Mouse (Mus musculus) ES-CJ7 (cell line): Measurements from ENCODE around the gene Oosp3.

Experiments
- DNase-seq: peaks from one replicate; pipeline ENCODE4 v3.0.0; 2011; ENCODE audit warnings: low read depth, low spot score

The Oosp3 gene

DNA sequence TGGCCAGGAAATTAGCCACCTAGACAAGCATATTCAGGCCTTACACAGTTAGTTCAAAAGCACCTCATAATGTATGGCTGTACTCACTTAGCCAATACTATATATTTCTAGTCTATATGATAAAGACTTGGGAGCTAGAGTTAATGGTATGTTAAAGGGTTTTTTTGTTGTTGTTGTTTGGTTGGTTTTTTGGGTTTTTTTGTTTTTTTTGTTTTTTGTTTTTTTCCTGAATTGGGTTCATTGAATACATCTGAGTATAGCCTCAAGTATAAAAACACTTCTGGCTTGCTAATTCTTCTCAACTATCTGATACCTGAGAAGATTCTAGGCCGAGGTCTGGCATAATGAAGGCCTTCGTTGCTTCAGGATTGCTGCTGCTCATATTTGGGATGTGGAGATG lies at the start of gene Oosp3:
Oosp3 (plus strand) TSS at position 301 of the 400 bp plus-strand sequence.
- DNase-seq = no peak

DNA sequence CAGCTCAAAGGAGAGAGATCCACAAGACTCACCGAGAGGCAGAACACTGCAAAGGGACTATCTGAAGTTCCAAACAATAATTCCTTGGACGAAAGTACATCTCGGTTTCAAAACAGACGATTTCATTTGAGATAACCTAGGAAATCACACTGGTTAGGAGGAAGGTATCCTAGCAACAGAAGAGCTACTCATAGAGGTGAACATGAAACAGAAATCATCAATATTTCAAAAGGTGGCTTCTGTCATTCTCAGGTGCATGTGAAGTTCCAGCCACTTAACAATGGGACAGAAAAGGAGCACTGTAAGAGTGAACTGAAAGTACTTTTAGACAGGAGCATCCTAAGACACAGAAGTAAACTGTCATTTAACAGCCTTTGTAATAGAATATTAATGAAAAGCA lies 47.3 kb upstream of the Oosp3 start:
- no peak for DNase-seq

DNA sequence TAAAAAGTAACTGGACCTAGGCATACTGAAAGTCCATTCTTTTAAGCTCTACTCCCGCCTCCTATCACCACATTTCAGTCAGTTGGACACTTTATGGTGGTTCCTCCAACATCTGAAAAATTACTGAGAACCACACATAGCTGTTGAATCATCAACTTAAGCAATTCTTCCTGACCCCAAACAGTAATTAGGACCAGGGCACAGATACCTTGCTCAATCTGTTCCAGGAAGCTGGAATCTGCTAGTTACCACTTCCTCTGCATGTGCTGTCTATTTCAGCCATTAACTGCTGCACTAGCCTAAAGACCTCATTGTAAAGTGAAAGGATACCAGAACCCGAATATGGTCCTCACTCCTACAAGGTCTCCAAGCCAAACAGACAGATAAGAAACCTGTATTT lies 37.7 kb upstream of the Oosp3 start:
- DNase-seq = no peak

DNA sequence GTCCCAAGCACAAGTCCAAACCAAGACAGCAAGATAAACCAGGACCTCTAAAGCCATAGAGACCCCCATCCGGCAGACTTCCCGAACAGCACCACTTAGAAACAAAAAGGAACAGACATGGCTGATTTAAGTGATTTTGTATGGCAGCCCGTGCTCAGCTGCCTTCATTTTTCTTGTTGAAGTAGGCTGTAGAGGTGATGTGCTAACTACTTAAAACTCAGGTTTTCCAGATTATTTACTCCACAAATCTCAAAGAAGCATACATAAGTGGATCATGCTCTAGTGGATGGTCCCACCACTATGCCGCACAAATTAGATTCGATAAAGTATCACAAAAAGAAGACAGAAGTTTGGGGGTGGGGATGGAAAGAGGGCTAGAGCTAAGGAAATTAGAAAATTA lies 36.4 kb upstream of the Oosp3 start, which contains the start of gene Oosp2:
Oosp2 (minus strand) TSS at position 101 of the 400 bp plus-strand sequence.
- DNase-seq = no peak

DNA sequence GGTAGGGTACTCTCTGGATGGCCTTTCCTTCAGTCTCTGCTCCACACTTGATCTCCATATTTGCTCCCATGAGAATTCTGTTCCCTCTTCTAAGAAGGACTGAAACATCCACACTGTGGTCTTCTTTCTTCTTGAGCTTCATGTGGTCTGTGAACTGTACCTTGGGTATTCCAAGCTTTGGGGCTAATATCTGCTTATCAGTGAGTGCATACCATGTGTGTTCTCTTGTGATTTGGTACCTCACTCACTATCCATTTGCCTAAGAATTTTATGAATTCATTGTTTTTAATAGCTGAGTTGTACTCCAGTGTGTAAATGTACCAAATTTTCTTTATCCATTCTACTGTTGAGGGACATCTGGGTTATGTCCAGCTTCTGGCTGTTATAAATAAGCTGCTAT lies 35.3 kb upstream of the Oosp3 start:
- DNase-seq = no peak

DNA sequence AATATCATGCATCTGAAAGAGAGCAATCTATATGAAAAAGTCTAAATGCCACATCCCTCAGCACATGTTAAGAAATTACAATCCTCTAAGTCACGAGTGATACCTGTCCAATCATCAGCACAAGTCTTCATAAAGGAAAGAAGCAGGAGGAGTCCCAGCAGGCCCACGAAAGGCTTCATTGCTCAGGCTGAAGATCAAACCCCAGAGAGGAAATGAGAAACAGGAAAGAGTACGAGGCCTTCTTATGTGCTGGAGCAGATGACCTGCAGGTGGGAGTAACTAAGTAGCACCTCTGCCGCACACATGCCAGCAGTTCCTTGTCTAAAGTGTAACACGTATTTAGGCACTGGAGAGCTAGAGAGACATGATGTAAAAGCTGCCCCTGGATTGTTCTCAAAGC lies 6.0 kb upstream of the Oosp3 start, which contains the start of gene Oosp1:
Oosp1 (minus strand) TSS at position 312 of the 400 bp plus-strand sequence.
- DNase-seq = no peak

DNA sequence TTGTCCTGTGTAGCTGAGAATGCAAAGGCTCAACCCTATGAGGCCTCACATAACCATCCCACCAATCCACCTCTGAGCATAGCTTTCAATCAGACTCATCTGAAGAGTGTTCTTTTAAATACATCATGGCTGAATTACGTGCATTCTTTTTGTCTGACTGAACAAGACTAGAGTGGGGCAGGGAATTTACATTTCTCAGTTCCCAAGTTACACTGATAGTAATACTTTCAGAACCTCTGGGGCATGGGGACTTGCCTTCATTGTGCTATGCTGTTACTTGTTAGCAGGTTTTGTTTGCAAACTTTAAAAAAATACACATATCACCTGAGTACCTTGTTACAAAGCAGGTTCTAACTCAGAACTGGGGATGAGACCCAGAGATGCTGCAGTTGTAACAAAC lies 5.4 kb upstream of the Oosp3 start:
- no peak for DNase-seq

DNA sequence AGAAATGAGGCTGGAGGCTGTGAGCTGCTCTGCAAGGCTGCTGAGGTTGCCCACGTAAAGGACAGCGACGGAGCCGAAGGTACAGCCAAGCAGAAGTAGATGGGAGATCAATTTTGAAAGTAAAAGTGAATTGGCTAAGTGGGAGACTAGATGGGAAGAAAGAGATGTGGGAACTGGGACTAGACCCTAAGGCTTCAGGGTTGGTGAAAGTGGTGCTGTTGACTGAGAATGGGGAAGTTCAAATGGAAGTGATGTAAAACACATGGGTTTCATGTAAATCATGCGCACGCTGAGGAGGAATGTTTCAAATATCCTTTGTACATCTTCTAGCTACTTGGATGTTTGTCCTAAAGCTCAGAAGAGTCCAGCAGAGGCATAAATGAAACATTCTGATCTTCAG lies 1.5 kb downstream of the Oosp3 start:
- no peak for DNase-seq

DNA sequence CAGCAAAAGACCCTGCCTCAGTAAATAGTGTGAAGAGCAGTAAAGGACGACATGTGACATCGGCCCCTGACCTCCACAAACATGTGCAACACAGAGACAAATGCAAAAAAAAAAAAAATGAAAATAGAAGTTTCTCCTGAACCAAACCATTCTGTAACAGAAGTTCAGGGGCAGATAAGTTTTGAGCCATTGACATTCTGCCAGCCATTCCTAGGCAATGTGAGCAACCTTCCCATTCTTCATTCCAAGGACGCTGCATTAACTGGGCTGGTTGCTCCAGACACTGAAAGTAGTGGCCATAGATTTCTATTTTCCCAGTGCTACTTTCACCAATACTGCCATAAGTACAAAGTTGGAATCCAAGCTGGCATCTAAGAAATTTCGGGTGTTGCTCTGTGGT lies 15.6 kb downstream of the Oosp3 start:
- no peak for DNase-seq

DNA sequence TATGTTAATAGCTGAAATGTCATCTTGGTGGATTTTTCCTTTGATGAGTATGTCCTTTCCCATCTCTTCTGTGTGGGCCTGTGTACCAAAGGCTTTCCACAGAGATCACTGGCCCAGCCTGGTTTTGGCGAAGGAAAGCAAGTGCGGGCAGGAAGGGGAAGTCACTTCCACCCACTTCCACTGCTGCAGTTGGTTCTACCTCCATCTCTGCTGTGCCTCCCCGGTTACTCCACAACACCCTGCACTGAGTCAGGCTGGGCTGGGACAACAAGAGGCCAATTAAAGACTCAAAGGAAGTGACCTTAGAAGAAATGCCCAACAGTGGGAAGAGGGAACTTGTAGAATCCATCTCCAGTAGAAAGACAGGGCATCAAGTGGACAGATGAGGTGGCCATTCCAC lies 23.2 kb downstream of the Oosp3 start:
- DNase-seq = no peak

DNA sequence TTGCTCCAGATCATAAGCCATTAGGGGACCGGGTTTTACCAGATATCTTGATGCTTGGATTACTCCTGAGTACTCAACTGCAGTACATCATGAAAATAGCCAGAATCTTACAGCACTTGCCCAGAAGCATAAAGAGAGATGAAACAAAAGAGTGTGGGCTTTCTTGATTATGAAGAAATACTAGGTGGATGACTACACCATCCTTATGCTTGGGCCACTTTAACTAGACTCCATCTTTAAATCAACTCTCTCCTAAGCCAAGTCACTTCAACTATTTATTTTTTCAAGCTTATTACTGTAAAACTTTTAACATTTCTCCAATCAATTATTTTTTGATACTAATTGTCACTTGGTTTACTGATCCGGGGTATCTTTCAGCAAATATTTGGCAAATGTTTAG lies 27.0 kb downstream of the Oosp3 start:
- no peak for DNase-seq

DNA sequence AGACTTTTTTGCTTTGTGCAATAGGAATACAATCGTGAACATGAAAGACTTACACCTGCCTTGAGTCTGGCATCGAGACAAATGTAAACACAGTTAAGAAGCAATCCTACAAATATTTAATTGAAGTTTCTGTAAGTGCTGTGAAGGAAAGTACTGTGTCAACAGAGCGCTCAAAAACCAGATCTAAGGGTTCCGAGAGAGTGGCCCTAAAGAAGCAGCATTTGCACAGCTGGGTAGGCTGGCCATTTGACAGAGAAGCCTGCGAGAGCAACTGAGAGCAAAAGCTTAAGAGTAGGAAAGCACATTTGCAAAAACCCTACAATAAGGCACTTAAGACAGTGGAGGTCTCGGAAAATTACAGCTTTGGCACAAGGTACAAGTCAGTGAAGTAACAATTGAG lies 27.4 kb downstream of the Oosp3 start:
- no peak for DNase-seq

DNA sequence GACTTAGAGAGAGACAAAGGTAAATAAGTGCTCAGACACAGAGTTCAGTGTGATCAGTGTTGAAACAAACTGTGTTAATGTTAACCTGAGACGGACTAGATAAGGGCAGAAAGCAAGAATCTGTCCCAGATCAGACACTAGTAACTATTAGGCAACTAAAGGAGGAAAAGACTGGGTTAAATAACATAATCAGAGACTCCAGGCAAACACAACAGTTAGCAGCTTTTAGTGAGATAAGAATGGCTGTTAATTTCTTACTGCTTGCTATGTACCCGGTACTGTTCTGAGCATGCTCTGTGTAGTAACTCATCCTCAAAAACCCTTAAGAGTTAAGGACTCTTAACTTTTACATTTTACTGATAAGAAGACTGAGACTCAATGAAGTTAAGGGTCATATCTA lies 29.1 kb downstream of the Oosp3 start:
- DNase-seq = no peak

DNA sequence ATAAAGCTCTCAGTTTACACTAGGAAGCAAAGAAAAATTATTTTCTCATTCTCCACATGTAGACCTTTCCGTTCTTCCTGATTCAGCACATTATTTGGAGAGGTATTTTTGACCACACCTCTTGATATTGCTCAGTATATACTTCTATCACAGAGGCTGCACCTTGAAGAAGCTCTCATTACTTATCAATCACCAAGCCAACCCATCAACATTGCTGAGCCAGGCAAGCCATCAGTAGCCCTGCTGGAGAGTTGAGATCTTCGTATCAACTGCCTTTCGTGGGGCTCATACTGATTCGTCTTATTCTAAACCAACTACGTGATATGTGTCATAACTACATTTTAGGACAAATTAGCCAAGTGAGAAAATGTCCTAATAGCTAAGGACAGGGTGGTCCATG lies 30.4 kb downstream of the Oosp3 start:
- no peak for DNase-seq

DNA sequence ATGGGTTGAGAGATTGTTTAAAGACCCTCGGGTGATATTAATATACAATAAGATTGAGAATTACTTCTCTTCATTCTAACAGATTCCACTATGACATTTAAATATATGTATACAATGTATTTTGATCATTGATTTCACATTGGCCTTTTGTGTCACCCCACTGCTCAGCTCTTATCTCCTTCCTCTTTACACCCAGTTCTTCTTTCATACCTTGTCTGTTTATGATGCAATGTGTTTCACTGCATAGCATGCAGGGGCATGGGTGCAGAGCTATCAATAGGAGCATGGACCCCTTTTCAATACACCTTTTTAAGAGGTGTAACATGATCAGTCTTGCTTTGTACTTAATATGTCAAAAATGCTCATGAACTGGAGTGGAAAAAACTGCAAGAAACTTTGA lies 33.4 kb downstream of the Oosp3 start:
- DNase-seq = no peak

DNA sequence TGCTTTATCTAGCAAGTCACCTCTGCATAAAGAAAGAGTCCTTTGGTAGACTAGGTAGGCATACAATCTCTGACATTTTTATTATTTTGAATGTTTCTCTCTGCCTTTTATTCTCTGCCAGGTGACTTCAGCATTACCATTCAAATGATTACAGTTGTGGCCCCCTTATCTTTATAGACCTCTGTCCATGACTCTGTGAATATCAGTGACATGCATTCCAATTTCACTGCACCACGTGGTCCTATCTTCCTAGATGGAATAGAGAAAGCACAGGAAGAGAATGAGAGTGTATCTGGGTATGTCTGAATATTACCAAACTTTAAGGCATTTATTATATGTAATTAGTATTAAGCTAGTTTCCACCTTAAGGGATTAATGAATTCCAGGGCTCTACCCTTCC lies 39.6 kb downstream of the Oosp3 start:
- no peak for DNase-seq

DNA sequence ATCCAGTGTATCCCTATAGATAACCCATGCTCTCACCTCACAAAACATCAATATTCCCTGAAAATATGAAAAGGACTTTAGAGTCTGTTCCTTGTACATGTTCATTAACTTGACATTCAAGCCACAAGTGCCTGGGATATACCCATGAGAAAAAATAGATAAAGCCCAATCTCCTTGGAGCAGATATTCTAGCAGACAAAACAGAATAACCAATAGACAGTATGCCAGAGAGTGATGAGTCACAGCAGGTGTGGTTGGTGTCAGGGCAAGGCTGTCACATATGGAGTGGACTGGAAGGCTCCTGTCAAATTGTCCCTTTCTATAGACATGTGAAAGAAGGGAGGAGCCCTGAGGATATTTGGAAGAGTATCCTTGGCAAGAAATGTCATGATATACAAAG lies 48.8 kb downstream of the Oosp3 start:
- DNase-seq = no peak

DNA sequence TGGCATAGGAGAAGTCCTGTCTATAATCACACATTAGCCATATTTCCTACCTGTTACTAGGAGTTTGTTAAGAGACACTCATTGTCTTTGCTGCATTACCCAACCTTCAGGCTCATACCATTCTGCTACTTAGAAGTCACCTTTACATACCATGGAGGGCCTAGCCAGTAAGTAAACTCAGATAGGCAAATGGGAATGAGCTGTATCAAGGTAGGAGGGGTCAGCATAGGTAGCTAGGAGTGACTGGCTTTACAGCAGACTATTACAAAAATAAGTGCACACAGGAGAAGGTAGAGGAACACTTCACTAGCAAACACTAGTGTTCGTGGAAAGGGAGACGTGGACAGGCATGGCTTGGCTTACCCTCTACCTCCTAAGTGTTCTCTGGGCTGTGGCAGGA lies 50.4 kb downstream of the Oosp3 start, which contains the start of gene Gif:
Gif (plus strand) TSS at position 257 of the 400 bp plus-strand sequence.
- DNase-seq = no peak
